Mouse (Mus musculus) urinary bladder, adult 2 months (tissue): Measurements from ENCODE around the gene Rnf212. TPM values are rescaled to one million over a fixed set of nuclear protein-coding genes. Genes with fewer than 3 reads are reported as not detected.

Experiments used
- DNase-seq: peaks from one replicate; pipeline ENCODE4 v3.0.0; 2022; ENCODE audit warnings: low spot score
- polyA plus RNA-seq: library from polyadenylated mRNA; depleted of rRNA; stranded (reverse); fragments of >200 nt; gene quantifications from 2 replicates; pipeline ENCODE4 v1.2.3, GENCODE M21; 2012

The Rnf212 gene
- polyA plus RNA-seq, 1 experiment, result 3.8 TPM

GRCm38 (mm10) chr5:108713096-108713495 is 61.7 kb downstream of the Rnf212 start:
- no peak for DNase-seq

DNA sequence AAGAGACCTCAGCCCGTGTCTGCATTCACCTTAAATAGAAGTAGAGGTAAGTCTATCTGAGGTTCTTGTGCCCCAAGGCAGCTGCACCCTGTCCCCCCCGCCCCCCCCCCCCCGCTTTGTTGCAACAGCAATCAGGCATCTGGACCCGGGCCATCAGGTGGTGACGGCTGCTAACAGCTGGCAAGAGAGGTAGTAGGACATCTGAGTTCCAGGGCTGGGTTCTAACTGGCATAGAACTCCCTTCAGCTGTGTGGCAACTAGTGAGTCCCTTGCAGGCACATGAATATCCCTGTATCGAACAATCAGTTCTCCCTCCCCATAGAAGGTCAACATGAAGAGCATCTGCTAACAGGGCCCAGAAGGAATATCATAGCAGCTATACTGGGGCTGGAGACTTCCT is 62.8 kb downstream of the Rnf212 start:
- no peak for DNase-seq

- no peak for DNase-seq
Measured at GRCm38 (mm10) chr5:108708981-108709731, 65.6 kb downstream of the Rnf212 start.

- DNase-seq, result no peak
Measured at GRCm38 (mm10) chr5:108708419-108708818, 66.4 kb downstream of the Rnf212 start.

DNA sequence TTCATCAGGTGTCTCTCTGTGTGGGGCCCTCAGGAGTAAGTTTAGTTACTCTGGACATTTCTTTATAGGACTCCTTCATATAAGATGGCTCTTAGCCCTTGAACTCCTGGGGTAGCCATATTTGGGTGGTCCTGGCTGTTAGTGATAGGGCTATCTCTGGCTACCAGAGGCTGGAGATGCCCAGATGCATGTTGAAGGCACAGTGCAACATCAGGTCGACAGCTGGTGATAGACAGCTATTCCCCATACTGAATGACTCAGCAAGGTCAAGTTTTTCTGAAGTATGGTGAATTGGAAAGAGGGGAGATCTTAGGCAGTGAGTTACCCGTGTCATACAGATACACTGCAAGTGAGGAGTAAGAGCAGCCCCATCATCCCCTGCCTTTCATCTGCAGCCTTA is 67.0 kb downstream of the Rnf212 start:
- no peak for DNase-seq

DNA sequence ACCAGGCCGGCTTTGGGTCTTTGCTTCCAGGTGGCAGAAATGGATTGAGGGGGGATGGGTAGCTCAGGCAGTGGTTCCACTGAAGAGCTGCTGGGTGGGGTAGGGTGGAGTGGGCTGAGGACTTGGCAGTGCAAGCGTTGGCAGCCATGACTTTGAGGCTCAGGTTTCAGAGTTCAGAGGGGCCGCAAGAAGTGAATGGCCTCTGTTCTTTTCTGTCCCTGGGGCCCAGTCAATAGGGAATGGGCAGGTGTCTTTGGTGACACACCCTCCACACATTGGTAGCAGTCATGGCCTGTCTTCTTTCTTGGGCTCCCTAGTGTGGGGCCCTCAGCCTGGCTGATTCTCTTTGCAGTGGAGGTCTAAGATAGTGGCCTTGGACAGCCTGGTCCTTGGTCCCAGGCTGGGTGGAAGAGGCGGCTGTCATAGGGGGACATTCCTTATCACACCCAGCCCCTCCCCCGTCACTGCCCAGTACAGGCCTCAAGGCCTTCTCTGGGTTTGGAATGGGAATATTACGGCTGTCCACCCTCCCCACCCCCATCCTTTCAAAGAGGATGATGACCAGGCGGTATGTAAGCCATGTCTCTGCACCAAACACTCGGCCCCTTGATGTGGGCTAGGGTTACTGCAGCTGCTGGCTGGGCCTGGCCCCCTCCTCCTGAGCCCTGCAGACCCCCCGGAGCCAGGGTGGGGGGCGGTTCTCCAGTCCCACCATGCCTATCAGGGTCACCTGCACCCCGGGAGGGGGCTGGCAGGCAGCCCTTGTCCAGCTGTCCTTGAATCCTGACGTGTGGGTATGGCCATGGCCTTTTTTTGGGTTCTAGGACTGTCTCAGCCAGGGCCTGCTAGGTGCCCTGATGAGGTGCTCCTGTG is 70.8 kb downstream of the Rnf212 start:
- no peak for DNase-seq

- no peak for DNase-seq
Measured at GRCm38 (mm10) chr5:108701341-108702021, 73.3 kb downstream of the Rnf212 start.

DNA sequence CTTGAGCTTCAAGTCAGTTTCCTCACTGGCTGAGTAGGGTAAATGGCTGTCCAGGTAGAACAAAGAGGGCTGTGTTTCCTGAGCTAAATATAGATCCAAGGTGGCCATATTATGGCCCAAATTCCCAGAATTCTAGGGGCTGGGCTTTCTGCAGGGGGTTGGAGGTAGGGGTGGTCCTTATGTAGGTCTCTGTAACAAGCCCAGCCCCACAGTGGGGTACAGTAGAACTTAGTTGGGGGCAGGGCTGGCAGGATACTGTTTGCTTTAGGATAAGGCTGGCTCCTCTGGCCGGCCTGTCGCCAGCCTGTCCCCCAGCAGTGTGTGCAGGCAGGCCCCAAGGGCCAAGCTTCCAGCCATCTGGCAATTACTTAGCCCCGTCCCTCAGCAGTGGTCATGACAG is 74.4 kb downstream of the Rnf212 start:
- DNase-seq, result no peak

GRCm38 (mm10) chr5:108697341-108697753 is 77.4 kb downstream of the Rnf212 start:
- DNase-seq, result no peak

GRCm38 (mm10) chr5:108696542-108696941 is 78.2 kb downstream of the Rnf212 start:
- no peak for DNase-seq

DNA sequence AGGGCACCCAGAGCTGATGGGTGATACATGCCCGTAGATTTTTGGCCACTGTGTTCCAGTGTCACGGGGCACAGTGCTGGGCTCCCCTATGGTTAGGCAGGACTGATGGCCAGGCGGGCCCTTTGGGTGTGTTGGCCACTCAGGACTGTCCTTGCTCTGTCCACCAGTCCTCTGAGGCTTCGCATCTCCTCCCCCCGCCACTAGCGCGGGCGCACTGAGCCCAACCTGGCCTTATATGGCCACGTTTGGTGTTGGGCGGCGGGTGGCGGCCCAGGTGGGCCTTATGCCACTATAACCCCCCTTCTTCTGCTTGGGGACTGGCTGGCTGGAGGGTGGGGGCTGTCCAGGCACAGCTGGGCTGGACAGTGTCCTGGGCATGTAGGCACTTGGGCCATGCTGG is 78.9 kb downstream of the Rnf212 start:
- no peak for DNase-seq

DNA sequence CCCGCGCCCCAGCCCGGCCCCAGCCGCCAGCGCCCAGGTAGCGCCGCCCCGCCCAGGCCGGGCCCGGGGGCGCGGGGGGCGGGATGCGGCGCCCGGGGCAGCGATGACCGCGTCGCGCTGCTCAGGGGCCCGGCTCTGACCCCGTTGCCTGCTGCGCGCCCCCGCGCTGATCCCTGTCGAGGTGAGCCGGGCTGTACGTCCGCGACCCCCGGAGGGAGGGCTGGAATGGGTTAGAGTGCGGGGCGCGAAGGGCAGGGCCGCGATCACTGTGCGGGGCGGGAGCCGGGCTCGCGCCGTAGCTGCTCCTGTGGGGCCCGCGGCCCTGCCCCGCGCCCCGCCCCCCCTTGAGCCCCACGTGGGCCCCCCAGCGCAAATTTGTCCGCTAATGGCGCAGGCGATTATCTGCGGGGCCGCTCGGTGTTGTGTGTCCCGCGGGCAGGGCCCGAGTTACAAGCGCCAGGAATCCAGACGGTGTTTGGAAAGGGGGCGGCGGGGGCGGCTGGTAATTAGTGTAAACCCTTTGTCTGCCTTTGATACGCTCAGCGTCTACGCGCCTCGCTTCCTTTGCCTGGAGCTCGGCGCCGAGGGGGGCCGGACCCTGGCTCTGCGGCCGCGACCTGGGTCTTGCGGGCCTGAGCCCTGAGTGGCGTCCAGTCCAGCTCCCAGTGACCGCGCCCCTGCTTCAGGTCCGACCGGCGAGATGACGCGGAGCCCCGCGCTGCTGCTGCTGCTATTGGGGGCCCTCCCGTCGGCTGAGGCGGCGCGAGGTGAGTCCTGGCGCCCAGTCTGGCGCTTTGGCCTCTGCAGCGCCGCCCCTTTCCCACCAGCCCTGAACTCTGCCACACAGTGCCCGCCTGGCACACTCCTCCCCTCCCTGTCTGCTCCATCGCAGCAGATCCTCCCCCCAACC is 80.2 kb downstream of the Rnf212 start:
- peak; percentile 47 for DNase-seq

- peak; percentile 72 for DNase-seq
Measured at GRCm38 (mm10) chr5:108693872-108694288, 80.9 kb downstream of the Rnf212 start.

DNA sequence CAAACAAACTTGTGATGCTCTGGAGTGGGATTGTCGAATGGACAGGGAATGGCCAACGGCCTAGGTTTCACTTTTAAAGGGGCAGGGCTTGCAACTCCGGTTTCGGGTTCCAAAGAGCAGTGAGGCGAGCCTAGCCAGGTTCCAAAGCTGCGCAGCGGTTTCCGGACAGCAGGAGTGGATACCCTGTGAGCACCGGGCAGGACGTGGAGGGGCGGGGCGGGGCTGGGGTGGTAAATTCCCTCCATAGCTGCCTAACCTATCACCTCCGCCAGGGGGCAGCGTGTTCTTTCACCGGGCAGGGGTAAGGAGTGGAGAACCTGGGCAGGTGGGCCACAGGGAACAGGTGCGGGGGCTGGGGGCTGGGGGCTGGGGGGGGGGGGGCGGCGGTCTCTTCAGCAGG is 82.5 kb downstream of the Rnf212 start, which contains the start of gene Fgfrl1:
TSS of gene Fgfrl1 (plus strand) at position 112 of the 400 bp plus-strand sequence.
- DNase-seq, result peak; percentile 64

DNA sequence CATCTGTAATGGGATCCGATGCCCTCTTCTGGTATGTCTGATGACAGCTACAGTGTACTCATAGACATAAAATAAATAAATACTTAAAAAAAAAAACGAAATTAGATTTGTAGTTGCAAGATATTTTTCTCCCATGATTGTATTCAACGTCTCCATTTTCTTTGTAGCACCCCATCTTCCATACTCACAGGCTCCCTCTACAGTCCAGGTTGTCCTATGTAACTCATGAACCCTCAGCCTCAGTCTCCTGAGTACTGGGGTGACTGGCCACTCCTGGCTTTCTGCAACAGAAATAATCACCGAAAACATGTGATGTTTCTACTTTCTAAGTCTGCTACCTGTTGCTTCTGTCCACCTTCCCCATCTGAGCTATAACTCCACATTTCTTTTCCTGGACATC is 83.6 kb downstream of the Rnf212 start:
- DNase-seq, result no peak

DNA sequence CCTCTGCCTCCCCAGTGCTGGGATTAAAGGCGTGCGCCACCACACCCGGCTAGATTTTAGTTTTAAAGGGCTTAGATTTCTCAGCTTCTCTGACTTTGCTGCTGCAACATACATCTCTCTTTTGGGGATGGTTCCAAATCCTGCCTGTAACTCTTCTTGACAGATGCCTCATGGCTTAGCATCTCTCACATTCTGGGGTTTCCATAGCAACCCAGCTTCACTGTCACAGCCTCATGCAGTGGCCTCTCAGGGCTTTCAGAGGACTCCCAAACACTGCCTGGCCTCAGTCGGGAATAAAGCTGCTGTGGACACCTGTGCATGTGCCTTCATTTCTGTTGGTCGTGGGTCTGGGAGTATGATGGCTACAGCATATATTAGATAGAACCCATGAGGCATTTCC is 85.7 kb downstream of the Rnf212 start:
- no peak for DNase-seq

- no peak for DNase-seq
Measured at GRCm38 (mm10) chr5:108680871-108681270, 93.9 kb downstream of the Rnf212 start.

GRCm38 (mm10) chr5:108679909-108680308 is 94.9 kb downstream of the Rnf212 start:
- no peak for DNase-seq
